In the genomic region with DNA sequence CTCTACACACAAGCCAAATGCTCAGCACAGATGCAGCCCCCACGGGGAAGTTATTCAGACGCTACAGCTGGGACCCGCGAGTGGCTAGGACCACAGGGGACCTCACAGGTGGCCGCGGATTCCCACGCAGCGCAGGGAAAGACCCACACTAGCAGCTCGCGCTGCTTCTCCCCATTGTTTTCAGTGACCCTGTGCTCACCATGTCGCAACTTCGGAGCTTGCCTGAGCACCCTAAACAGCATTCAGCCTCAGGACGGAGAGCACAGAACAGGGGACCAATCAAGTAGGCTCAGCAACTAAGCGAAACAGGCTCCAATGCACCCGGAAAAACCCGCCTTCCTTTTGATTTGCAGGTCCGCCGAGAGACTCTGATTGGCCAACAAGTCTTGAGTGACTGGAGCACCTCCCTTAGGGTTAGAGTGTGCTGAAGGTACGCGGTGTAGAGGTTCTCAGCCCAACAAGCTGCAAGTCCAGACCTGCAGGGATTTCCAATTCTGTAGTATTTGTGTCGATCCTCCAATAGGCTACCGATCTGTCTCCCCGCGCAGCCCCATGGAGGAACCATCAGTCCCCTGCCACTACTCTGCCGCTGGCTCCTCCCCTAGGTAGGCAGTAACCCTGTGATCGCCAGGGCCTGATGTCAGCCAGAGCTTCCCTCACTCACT, we compare ENCODE assay signal across 8 mouse cellular contexts. TPM values are rescaled to one million over a fixed set of nuclear protein-coding genes. Genes with fewer than 3 reads are reported as not detected.
DNase-seq lines count a peak whose midpoint lies in the region; ATAC-seq lines count a peak whose summit lies in the region.

Gene 5430403G16Rik (minus strand): TSS at position 505 of the 665 bp plus-strand sequence.

- DNase-seq in embryo, embryonic 10 days (ENCODE audit: low spot score) = peak; percentile 87
- peak; percentile 44 for DNase-seq in gastrocnemius, postnatal 10 days
- peak; percentile 94 for DNase-seq in induced T-regulatory cell, adult 2 months (ENCODE audit: low read depth)
- DNase-seq in left cerebral cortex, adult 9 months (ENCODE audit: low spot score in 2 of 2) = peak; percentile 52 to 81
- peak; percentile 55 for DNase-seq in right cerebral cortex, postnatal 14 days
- peak; percentile 51 to 80 for DNase-seq in urinary bladder, postnatal 36 days (ENCODE audit: low spot score in 2 of 2)

- peak; percentile 99 for ATAC-seq in activated CD4-positive, CD25-positive, alpha-beta regulatory T cell, adult 4 months
- peak; percentile 98 for ATAC-seq in megakaryocyte progenitor cell, adult 5-6 weeks (replicated peaks; ENCODE audit: poor library complexity)

RNA-seq across cellular contexts. Expression of gene 5430403G16Rik, which starts in this region (rescaled TPM):
- 10 to 100 TPM in 1 of 2 experiments, 1 to 10 TPM in 1; 8.3 to 10.8 TPM for polyA plus RNA-seq in activated CD4-positive, CD25-positive, alpha-beta regulatory T cell, adult 4 months (2017; shearing (Covaris generic))
- under 1 TPM; 0.56 to 0.84 TPM for total RNA-seq in gastrocnemius, postnatal 10 days (2021)
- total RNA-seq in megakaryocyte progenitor cell, adult 5-6 weeks (2015) = 4.5 and 6.8 TPM in 2 replicates
- total RNA-seq in megakaryocyte progenitor cell, adult 5-6 weeks (2017) = 1.2 and 1.7 TPM in 2 replicates

Comparison
In these comparisons a context has a peak if more than half of its experiments do, and no peak if none do; other contexts are left out.
1. Peak in every context shown above with its lines: DNase-seq and ATAC-seq.
2. Peak in DNase-seq in gastrocnemius, postnatal 10 days; RNA of the gene not detected or under 1 TPM.
3. DNase-seq: peak in every context shown above with its lines; median percentile 94 in induced T-regulatory cell, adult 2 months; 87 in embryo, embryonic 10 days; 66 in left cerebral cortex, adult 9 months; 66 in urinary bladder, postnatal 36 days; 55 in right cerebral cortex, postnatal 14 days; 44 in gastrocnemius, postnatal 10 days.